Mouse (Mus musculus): ENCODE results near the gene Rhbdl1.

- no peak for TF ChIP-seq CTCF (IDR thresholded peaks at IDR 0.05; ENCODE audit: borderline replicate concordance, control insufficient read depth, extremely low read depth, insufficient read depth, low read length, poor library complexity)
- no peak for TF ChIP-seq POLR2A (IDR thresholded peaks at IDR 0.05; ENCODE audit: control insufficient read depth, extremely low read depth, insufficient read depth, low read length, poor library complexity)
Observed at GRCm38 (mm10) chr17:25827011-25827410, 10.1 kb downstream of the Rhbdl1 start.

Data from thymus, adult 2 months (tissue).